Mouse (Mus musculus) lung, postnatal 0 days (tissue): ENCODE measurements around the gene Usp33.
"Not testable (repeated sequence)": the region's sequence is repeated elsewhere in the genome, so short reads cannot be mapped to it uniquely, and the experiment has no call there.

ENCODE experiments used
- CTCF ChIP-seq: IDR thresholded peaks from 2 replicates; pipeline ENCODE4 v1.5.1; 2016; ENCODE audit warnings: antibody characterized with exemption, mild to moderate bottlenecking
- EP300 ChIP-seq: IDR thresholded peaks from 2 replicates; pipeline ENCODE4 v1.6.1; 2016; ENCODE audit warnings: antibody characterized with exemption, mild to moderate bottlenecking, control low read depth

GRCm38 (mm10) chr3:152314666-152315065 is 31.6 kb upstream of the Usp33 start:
- not testable (repeated sequence) for TF ChIP-seq CTCF, EP300
